Mouse (Mus musculus) midbrain, embryonic 14.5 days (tissue): ENCODE data around the gene Rab19. TPM values are rescaled to one million over a fixed set of nuclear protein-coding genes. Genes with fewer than 3 reads are reported as not detected.
"Not testable (repeated sequence)": the region's sequence is repeated elsewhere in the genome, so short reads cannot be mapped to it uniquely, and the experiment has no call there.

Experiments
- ATAC-seq: fragments of 200-750 bp; cut with Nextera tagmentation; 2 replicates; pipeline ENCODE4 v1.8.0; 2017; ENCODE audit warnings: moderate number of reproducible peaks, moderate library complexity; ENCODE audit not compliant: low FRiP score, low TSS enrichment
- DNase-seq: peaks from one replicate; pipeline ENCODE4 v3.0.0-alpha.2; 2015
- H3K27ac ChIP-seq: fragments of 300-500 bp; sonication (generic); replicated peaks from 2 replicates; pipeline ENCODE4 v1.5.1; 2014; ENCODE audit warnings: mild to moderate bottlenecking, low read depth, low read length, moderate library complexity
- H3K27me3 ChIP-seq: fragments of 300-500 bp; sonication (generic); 2 replicates; pipeline ENCODE4 v1.6.1; 2014; ENCODE audit warnings: low read length, control low read depth, mixed read lengths; ENCODE audit not compliant: control insufficient read depth, insufficient read depth
- H3K36me3 ChIP-seq: fragments of 300-500 bp; sonication (generic); 2 replicates; pipeline ENCODE4 v1.6.1; 2014; ENCODE audit warnings: low read length, control low read depth; ENCODE audit not compliant: control insufficient read depth, insufficient read depth
- H3K4me1 ChIP-seq: fragments of 300-500 bp; sonication (generic); 2 replicates; pipeline ENCODE4 v1.6.1; 2014; ENCODE audit warnings: mild to moderate bottlenecking, antibody characterized with exemption, low read length, control low read depth; ENCODE audit not compliant: control insufficient read depth, insufficient read depth
- H3K4me2 ChIP-seq: fragments of 300-500 bp; sonication (generic); 2 replicates; pipeline ENCODE4 v1.6.1; 2014; ENCODE audit warnings: mild to moderate bottlenecking, low read length, moderate library complexity
- H3K4me3 ChIP-seq: fragments of 300-500 bp; sonication (generic); replicated peaks from 2 replicates; pipeline ENCODE4 v1.5.1; 2014; ENCODE audit warnings: low read depth, low read length
- H3K9ac ChIP-seq: fragments of 300-500 bp; sonication (generic); replicated peaks from 2 replicates; pipeline ENCODE4 v1.6.1; 2014; ENCODE audit warnings: mild to moderate bottlenecking, low read length, moderate library complexity
- H3K9me3 ChIP-seq: fragments of 300-500 bp; sonication (generic); 2 replicates; pipeline ENCODE4 v1.6.1; 2016; ENCODE audit warnings: low read length, control low read depth, mixed read lengths; ENCODE audit not compliant: control insufficient read depth
- WGBS: fragments of 180-500 bp; shearing (Covaris S2); extraction: QIAGEN DNeasy Blood & Tissue Kit; methylation state at CpG from one replicate; pipeline ENCODE4 v1.1.7; 2014; 5-methylcytosine and 5-hydroxymethylcytosine counted together
- polyA plus RNA-seq: library from polyadenylated mRNA; unstranded; fragments of >200 nt; fragmentation: Nextera tagmentation; extraction: Ambion mirVana; gene quantifications from 2 replicates; pipeline ENCODE4 v1.2.1, GENCODE M21; 2014

Gene Rab19
- polyA plus RNA-seq, 1 experiment from 2014 or later, result 0.17 TPM

DNA sequence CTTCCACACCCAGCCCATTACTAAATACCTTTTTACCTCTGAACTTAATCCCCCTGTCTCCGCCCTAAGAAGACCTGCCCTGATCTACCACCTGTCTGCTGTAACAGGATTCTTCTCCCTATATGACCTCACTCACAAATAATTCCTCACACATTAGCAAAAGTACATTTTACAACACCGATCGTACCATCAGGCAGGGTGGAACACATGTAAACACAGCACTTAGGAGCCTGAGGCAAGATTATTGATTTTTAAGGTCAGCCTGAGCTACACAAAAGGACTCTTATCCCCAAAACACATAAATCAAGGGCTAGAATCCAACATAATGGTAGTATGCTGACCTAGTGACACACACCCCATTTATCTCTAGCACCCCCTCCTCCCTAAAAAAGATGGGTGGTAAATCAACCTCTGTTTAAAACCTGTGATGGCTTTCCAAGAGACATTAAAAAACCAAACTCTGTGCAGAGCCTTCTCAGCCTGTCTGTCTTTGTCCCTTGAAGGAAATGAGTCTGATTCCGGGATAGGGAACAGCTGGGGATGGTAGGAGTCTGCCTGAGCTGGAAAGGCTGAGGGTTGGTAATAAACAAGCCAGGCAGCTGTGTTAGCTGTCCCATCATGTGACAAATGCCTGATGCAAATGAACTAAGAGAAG, 7.5 kb upstream of the Rab19 start:
- WGBS, result 86% methylated on average over 4 of the region's 4 CpGs
- DNase-seq (no peak), ATAC-seq (no peak)
- Histone ChIP-seq H3K4me2 (no peak overlapping the region), H3K4me1 (peaks cover 14% of the 10 kb centered on the region), H3K27me3 (no peaks in the 10 kb centered on the region), H3K36me3 (peaks cover 4% of the 10 kb centered on the region; the same call in 1 of the 2 replicates), H3K9me3 (no peaks in the 10 kb centered on the region), H3K9ac (no peak overlapping the region), H3K4me3 (no peak overlapping the region), H3K27ac (no peak overlapping the region; the same call in 1 of the 2 replicates)

DNA sequence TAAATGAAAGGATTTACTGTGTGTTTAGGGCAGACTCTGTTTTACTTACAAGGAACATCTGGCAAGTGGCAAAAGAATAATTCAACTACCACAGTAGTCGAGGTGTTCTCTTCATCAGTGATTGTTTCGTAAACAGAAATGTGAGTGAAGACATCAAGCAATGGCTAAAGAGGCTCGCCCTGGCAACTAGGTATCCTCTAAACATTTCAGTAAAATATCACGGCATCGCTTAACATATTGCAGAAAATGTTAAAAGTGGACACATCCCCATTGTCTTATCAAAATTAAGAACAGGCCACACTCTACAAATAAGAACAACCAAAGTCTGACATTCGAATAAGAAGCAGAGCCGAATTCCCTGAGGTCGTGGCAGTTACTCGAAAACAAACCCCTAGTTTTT, 4.2 kb upstream of the Rab19 start:
- ATAC-seq (no peak), DNase-seq (peak; percentile 6)
- Histone ChIP-seq H3K4me1 (peaks cover 14% of the 10 kb centered on the region), H3K36me3 (peaks cover 4% of the 10 kb centered on the region; the same call in 1 of the 2 replicates), H3K27ac (no peak overlapping the region), H3K4me2 (peak overlapping the region; percentile 73), H3K27me3 (no peaks in the 10 kb centered on the region), H3K9me3 (no peaks in the 10 kb centered on the region), H3K9ac (peak overlapping the region; percentile 90), H3K4me3 (peak overlapping the region; percentile 97)
- 25% methylated on average over 9 of the region's 9 CpGs for WGBS

- H3K9ac ChIP-seq, result peak within 1 kb of the TSS; percentile 90
- H3K27me3 ChIP-seq, result no peaks in the 10 kb centered on the region
- peak within 1 kb of the TSS; percentile 97 for H3K4me3 ChIP-seq
- peak; percentile 93 for DNase-seq
- H3K4me1 ChIP-seq, result peaks cover 14% of the 10 kb centered on the region
- H3K9me3 ChIP-seq, result no peaks in the 10 kb centered on the region
- H3K4me2 ChIP-seq, result peak within 1 kb of the TSS; percentile 73
- under 1% methylated on average over 43 of the region's 43 CpGs for WGBS
- ATAC-seq, result peak; percentile 95
- peaks cover 4% of the 10 kb centered on the region; the same call in 1 of the 2 replicates for H3K36me3 ChIP-seq
- H3K27ac ChIP-seq, result peak within 1 kb of the TSS; percentile 70
Measured at GRCm38 (mm10) chr6:39377311-39377827, 3.6 kb upstream of the Rab19 start, which contains the start of gene Slc37a3. Gene Slc37a3 (minus strand): TSS chr6:39377675.

DNA sequence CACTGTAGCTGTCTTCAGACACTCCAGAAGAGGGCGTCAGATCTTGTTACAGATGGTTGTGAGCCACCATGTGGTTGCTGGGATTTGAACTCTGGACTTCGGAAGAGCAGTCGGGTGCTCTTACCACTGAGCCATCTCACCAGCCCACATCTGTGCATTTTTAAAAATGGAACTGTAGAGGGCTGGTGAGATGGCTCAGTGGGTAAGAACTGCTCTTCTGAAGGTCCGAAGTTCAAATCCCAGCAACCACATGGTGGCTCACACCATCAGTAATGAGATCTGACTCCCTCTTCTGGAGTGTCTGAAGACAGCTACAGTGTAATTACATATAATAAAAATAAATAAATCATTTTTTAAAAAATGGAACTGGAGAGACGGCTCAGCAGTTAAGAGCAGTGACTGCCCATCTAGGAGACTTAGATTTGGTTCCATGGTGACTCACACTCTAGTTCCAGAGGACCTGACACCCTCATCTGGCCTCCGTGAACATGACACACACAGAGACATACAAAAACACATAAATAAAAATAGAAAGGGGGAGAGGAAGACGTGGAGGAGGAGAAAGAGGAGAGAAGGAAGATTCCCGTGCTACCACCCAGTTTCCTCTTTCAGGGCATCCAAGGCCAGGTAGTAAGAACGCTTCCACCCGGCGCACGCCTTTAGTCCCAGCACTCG, 2.7 kb upstream of the Rab19 start:
- not testable (repeated sequence) for ATAC-seq, H3K9me3 ChIP-seq, H3K36me3 ChIP-seq, H3K4me3 ChIP-seq, DNase-seq, H3K27ac ChIP-seq, H3K9ac ChIP-seq, H3K4me2 ChIP-seq, H3K27me3 ChIP-seq
- 83% methylated on average over 13 of the region's 13 CpGs for WGBS
- H3K4me1 ChIP-seq, result peaks cover 14% of the 10 kb centered on the region

DNA sequence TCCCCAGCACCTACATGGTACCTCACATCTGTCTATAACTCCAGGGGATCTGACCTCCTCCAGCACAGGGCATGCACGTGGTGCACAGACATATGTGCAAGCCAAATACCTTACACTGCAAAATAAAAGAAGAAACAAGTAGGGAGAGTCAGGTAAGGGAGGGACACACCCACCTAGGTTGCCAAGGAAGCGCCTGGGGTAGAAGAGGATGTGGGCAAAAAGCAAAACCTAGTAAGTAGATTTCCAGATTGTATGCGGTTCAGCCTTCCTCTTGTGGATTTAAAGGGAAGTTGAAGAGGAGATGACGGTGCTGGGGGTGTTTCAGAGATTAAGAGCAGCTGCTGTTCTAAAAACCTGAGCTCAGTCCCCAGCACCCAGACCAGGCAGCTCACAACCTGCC, 1.8 kb upstream of the Rab19 start:
- no peaks in the 10 kb centered on the region for H3K9me3 ChIP-seq
- DNase-seq (no peak), ATAC-seq (no peak)
- 62% methylated on average over 4 of the region's 4 CpGs for WGBS
- no peak overlapping the region for H3K4me2 ChIP-seq
- H3K36me3 ChIP-seq, result no peaks in the 10 kb centered on the region
- H3K4me1 ChIP-seq, result peaks cover 14% of the 10 kb centered on the region
- no peak overlapping the region for H3K4me3 ChIP-seq
- H3K27me3 ChIP-seq, result no peaks in the 10 kb centered on the region
- H3K27ac ChIP-seq, result no peak overlapping the region
- H3K9ac ChIP-seq, result no peak overlapping the region

DNA sequence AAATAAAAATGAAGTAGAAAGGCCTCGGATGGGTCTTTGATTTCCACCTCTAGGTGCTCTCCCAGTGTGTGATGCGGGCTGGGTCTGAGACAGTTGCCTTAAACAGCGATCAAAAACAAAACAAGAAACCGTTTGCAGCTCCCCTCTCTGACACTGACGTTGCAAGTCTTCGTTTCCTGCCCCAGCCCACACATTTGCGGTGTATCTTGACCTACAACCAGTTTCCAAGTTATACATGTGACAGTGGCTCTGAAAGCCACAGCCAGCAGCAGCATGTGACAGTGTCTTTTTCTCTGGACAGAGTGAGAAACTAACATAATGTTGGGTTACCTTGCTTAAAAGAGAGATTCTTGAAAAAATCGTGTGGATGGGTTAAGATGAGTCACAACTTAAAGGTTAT, 1.2 kb upstream of the Rab19 start:
- 83% methylated on average over 8 of the region's 8 CpGs for WGBS
- peaks cover 14% of the 10 kb centered on the region for H3K4me1 ChIP-seq
- no peak overlapping the region for H3K27ac ChIP-seq
- ATAC-seq (no peak), DNase-seq (no peak)
- no peaks in the 10 kb centered on the region for H3K9me3 ChIP-seq
- H3K9ac ChIP-seq, result no peak overlapping the region
- H3K36me3 ChIP-seq, result no peaks in the 10 kb centered on the region
- H3K4me2 ChIP-seq, result no peak overlapping the region
- H3K27me3 ChIP-seq, result no peaks in the 10 kb centered on the region
- no peak overlapping the region for H3K4me3 ChIP-seq

DNA sequence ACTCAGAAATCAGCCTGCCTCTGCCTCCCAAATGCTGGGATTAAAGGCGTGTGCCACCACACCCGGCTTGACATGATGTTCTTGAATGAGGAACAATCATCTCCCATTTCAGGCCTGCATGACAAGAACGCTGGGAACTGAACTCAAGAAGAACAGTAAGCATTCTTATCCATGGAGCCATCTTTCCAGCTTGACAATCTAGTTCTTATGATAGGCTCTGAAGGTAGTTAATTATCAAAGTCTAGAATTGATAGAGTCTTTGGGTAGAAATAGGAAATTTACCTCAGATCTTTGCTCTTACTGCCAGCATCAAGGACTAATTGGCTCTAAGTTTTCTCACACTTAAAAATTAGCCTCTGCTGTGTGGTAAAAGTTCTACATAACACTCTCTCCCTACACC, 699 bp upstream of the Rab19 start:
- Histone ChIP-seq H3K27me3 (no peaks in the 10 kb centered on the region), H3K9ac (no peak overlapping the region), H3K4me3 (no peak overlapping the region), H3K9me3 (no peaks in the 10 kb centered on the region), H3K27ac (no peak overlapping the region), H3K4me2 (no peak overlapping the region), H3K36me3 (no peaks in the 10 kb centered on the region), H3K4me1 (peaks cover 14% of the 10 kb centered on the region)
- DNase-seq, result no peak
- ATAC-seq, result no peak
- 90% methylated on average over 3 of the region's 3 CpGs for WGBS

DNA sequence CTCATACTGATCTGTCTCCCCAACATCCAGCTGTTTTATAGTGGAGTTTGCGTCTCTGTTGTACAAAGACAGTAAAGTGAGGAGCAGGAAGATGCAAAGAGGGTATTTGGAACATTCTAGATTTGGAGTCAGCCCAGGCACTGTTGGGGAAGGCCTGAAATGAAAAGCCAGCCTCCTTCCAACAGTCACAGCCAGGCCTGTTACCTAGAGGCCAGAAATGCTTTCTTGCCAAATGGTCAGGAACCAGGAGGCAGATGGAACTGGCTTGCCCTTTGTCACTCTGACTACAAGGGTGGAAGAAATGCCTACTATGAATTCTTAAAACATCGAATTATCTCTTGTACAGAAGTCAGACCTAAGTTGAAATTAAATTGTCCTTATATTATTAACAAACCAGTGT, 9.0 kb downstream of the Rab19 start:
- no peak for DNase-seq

More for the DNA sequence above, 9.0 kb downstream of the Rab19 start:
- Histone ChIP-seq H3K9me3 (no peaks in the 10 kb centered on the region), H3K27me3 (no peaks in the 10 kb centered on the region), H3K27ac (no peak overlapping the region), H3K9ac (no peak overlapping the region), H3K4me1 (no peaks in the 10 kb centered on the region), H3K4me3 (no peak overlapping the region), H3K4me2 (no peak overlapping the region), H3K36me3 (peaks cover 11% of the 10 kb centered on the region; the same call in 1 of the 2 replicates)
- 100% methylated on average over 2 of the region's 2 CpGs for WGBS
- ATAC-seq, result no peak
